In genomic region chr2:181600828-181601750, GRCm38 (mm10) we compare ENCODE assay signal across 8 mouse cellular contexts. TPM values are rescaled to one million over a fixed set of nuclear protein-coding genes. Genes with fewer than 3 reads are reported as not detected.
DNase-seq lines count a peak whose midpoint lies in the region; ATAC-seq lines count a peak whose summit lies in the region.

No protein-coding gene starts in this region.

- H3K4me1 ChIP-seq in heart, embryonic 14.5 days (ENCODE audit: control insufficient read depth in 2 of 2, insufficient read depth in 2 of 2, low read length in 2 of 2), result peaks cover 4 to 17% of the 10 kb centered on the region in 2 experiments
- H3K4me1 ChIP-seq in liver, embryonic 13.5 days (replicated peaks), result peaks cover 55% of the 10 kb centered on the region
- H3K4me1 ChIP-seq in stomach, embryonic 16.5 days (ENCODE audit: control insufficient read depth, insufficient read depth, low read length), result peaks cover 35% of the 10 kb centered on the region

- DNase-seq in CD4-positive helper T cell, adult 2 months (ENCODE audit: low read depth, low spot score), result peak; percentile 98
- DNase-seq in brain, embryonic 18.5 days (ENCODE audit: low read depth, low spot score), result peak; percentile 91
- peak; percentile 98 for DNase-seq in kidney, postnatal 14 days
- peak; percentile 94 for DNase-seq in liver, embryonic 13.5 days
- peak; percentile 96 for DNase-seq in neural tube, embryonic 10.5 days (ENCODE audit: extremely low spot score, low spot score)

- WGBS in heart, embryonic 14.5 days, result 2% methylated on average over 57 of the region's 57 CpGs
- WGBS in liver, embryonic 13.5 days (ENCODE audit: insufficient replicate concordance), result 2% methylated on average over 57 of the region's 57 CpGs
- WGBS in stomach, embryonic 16.5 days, result 1% methylated on average over 57 of the region's 57 CpGs

- H3K9ac ChIP-seq in heart, embryonic 14.5 days (ENCODE audit: low read length), result peak overlapping the region; percentile 94
- peak overlapping the region; percentile 92 for H3K9ac ChIP-seq in liver, embryonic 13.5 days
- peak overlapping the region; percentile 96 for H3K9ac ChIP-seq in stomach, embryonic 16.5 days (ENCODE audit: low read length)

- H3K9me3 ChIP-seq in heart, embryonic 14.5 days (ENCODE audit: control insufficient read depth, low read length), result no peaks in the 10 kb centered on the region
- H3K9me3 ChIP-seq in liver, embryonic 13.5 days (replicated peaks), result no peaks in the 10 kb centered on the region
- H3K9me3 ChIP-seq in stomach, embryonic 16.5 days (replicated peaks; ENCODE audit: control insufficient read depth, low read length), result no peaks in the 10 kb centered on the region

- H3K27me3 ChIP-seq in heart, embryonic 14.5 days (ENCODE audit: control insufficient read depth, insufficient read depth, low read length), result no peaks in the 10 kb centered on the region
- H3K27me3 ChIP-seq in liver, embryonic 13.5 days, result peaks cover 37% of the 10 kb centered on the region
- no peaks in the 10 kb centered on the region; the same call in 1 of the 2 replicates for H3K27me3 ChIP-seq in stomach, embryonic 16.5 days (ENCODE audit: control insufficient read depth, insufficient read depth, low read length)

- H3K4me3 ChIP-seq in heart, embryonic 14.5 days (ENCODE audit: control insufficient read depth in 1 of 2, insufficient read depth in 1 of 2, low read depth in 1 of 2, low read length in 2 of 2), result peak overlapping the region; percentile 85 to 96
- peak overlapping the region; percentile 97 for H3K4me3 ChIP-seq in liver, embryonic 13.5 days (replicated peaks)
- H3K4me3 ChIP-seq in stomach, embryonic 16.5 days (replicated peaks; ENCODE audit: low read length), result peak overlapping the region; percentile 98

- peak; percentile 99 for ATAC-seq in erythroid progenitor cell, adult 5-6 weeks (replicated peaks; ENCODE audit: low FRiP score, poor library complexity, severe bottlenecking)
- peak; percentile 87 for ATAC-seq in heart, embryonic 14.5 days (ENCODE audit: insufficient number of reproducible peaks, insufficient read depth, low FRiP score, low read depth)
- ATAC-seq in liver, embryonic 13.5 days (ENCODE audit: low read depth), result peak; percentile 95
- ATAC-seq in stomach, embryonic 16.5 days (ENCODE audit: insufficient read depth, low FRiP score), result peak; percentile 91

- H3K4me2 ChIP-seq in heart, embryonic 14.5 days (ENCODE audit: low read length), result peak overlapping the region; percentile 86
- peak overlapping the region; percentile 75 for H3K4me2 ChIP-seq in liver, embryonic 13.5 days
- H3K4me2 ChIP-seq in stomach, embryonic 16.5 days (ENCODE audit: low read depth, low read length), result peak overlapping the region; percentile 92

- H3K27ac ChIP-seq in heart, embryonic 14.5 days (replicated peaks in 1 of 2; ENCODE audit: control insufficient read depth in 1 of 2, insufficient read depth in 1 of 2, low read depth in 2 of 2, low read length in 2 of 2), result peak overlapping the region; percentile 80 to 86
- peak overlapping the region; percentile 87 for H3K27ac ChIP-seq in liver, embryonic 13.5 days
- peak overlapping the region; percentile 82 for H3K27ac ChIP-seq in stomach, embryonic 16.5 days (ENCODE audit: low read length)

- no peaks in the 10 kb centered on the region for H3K36me3 ChIP-seq in heart, embryonic 14.5 days (ENCODE audit: control insufficient read depth, insufficient read depth, low read length)
- H3K36me3 ChIP-seq in liver, embryonic 13.5 days, result no peaks in the 10 kb centered on the region
- no peaks in the 10 kb centered on the region for H3K36me3 ChIP-seq in stomach, embryonic 16.5 days (ENCODE audit: control insufficient read depth, insufficient read depth, low read length)

RNA-seq across cellular contexts. Expression of gene Samd10, which starts 2.1 kb away (rescaled TPM):
- 4.0 TPM in 1 of 2 replicates, not detected in the other for total RNA-seq in erythroid progenitor cell, adult 5-6 weeks (2015; ENCODE audit: low replicate concordance)
- total RNA-seq in erythroid progenitor cell, adult 5-6 weeks (2017; ENCODE audit: low replicate concordance), result 0.08 and 0.77 TPM in 2 replicates
- polyA plus RNA-seq in heart, embryonic 14.5 days (2014; fragmentation: Nextera tagmentation; extraction: Ambion mirVana), result 13.3 and 14.0 TPM in 2 replicates
- 2.2 and 2.4 TPM in 2 replicates for polyA plus RNA-seq in liver, embryonic 13.5 days (2015; fragmentation: Nextera tagmentation; extraction: Ambion mirVana)
- polyA plus RNA-seq in stomach, embryonic 16.5 days (2015; fragmentation: Nextera tagmentation; extraction: Ambion mirVana), result 25.7 and 26.7 TPM in 2 replicates

RNA-seq across cellular contexts. Expression of gene Zfp512b, which starts 8.5 kb away (rescaled TPM):
- total RNA-seq in erythroid progenitor cell, adult 5-6 weeks (2015; ENCODE audit: low replicate concordance), result 2.5 and 14.8 TPM in 2 replicates
- 0.39 and 4.2 TPM in 2 replicates for total RNA-seq in erythroid progenitor cell, adult 5-6 weeks (2017; ENCODE audit: low replicate concordance)
- polyA plus RNA-seq in heart, embryonic 14.5 days (2014; fragmentation: Nextera tagmentation; extraction: Ambion mirVana), result 29.3 and 32.0 TPM in 2 replicates
- 8.4 and 9.0 TPM in 2 replicates for polyA plus RNA-seq in liver, embryonic 13.5 days (2015; fragmentation: Nextera tagmentation; extraction: Ambion mirVana)
- 32.6 and 33.8 TPM in 2 replicates for polyA plus RNA-seq in stomach, embryonic 16.5 days (2015; fragmentation: Nextera tagmentation; extraction: Ambion mirVana)

RNA-seq across cellular contexts. Expression of gene Prpf6, which starts 9.4 kb away (rescaled TPM):
- 11.7 and 13.0 TPM in 2 replicates for total RNA-seq in erythroid progenitor cell, adult 5-6 weeks (2015; ENCODE audit: low replicate concordance)
- total RNA-seq in erythroid progenitor cell, adult 5-6 weeks (2017; ENCODE audit: low replicate concordance), result 28.1 and 33.1 TPM in 2 replicates
- polyA plus RNA-seq in heart, embryonic 14.5 days (2014; fragmentation: Nextera tagmentation; extraction: Ambion mirVana), result 41.1 and 43.0 TPM in 2 replicates
- polyA plus RNA-seq in liver, embryonic 13.5 days (2015; fragmentation: Nextera tagmentation; extraction: Ambion mirVana), result 33.6 and 37.3 TPM in 2 replicates
- 58.9 and 59.1 TPM in 2 replicates for polyA plus RNA-seq in stomach, embryonic 16.5 days (2015; fragmentation: Nextera tagmentation; extraction: Ambion mirVana)

RNA-seq across cellular contexts. Expression of gene Uckl1, which starts 16.4 kb away (rescaled TPM):
- 26.4 and 37.1 TPM in 2 replicates for total RNA-seq in erythroid progenitor cell, adult 5-6 weeks (2015; ENCODE audit: low replicate concordance)
- 15.2 and 30.2 TPM in 2 replicates for total RNA-seq in erythroid progenitor cell, adult 5-6 weeks (2017; ENCODE audit: low replicate concordance)
- polyA plus RNA-seq in heart, embryonic 14.5 days (2014; fragmentation: Nextera tagmentation; extraction: Ambion mirVana), result 72.1 and 72.2 TPM in 2 replicates
- 19.8 and 22.1 TPM in 2 replicates for polyA plus RNA-seq in liver, embryonic 13.5 days (2015; fragmentation: Nextera tagmentation; extraction: Ambion mirVana)
- polyA plus RNA-seq in stomach, embryonic 16.5 days (2015; fragmentation: Nextera tagmentation; extraction: Ambion mirVana), result 70.9 and 83.3 TPM in 2 replicates

RNA-seq across cellular contexts. Expression of gene Gm29797, which starts 55.7 kb away (rescaled TPM):
- not detected in 2 replicates for total RNA-seq in erythroid progenitor cell, adult 5-6 weeks (2015; ENCODE audit: low replicate concordance)
- not detected in 2 replicates for total RNA-seq in erythroid progenitor cell, adult 5-6 weeks (2017; ENCODE audit: low replicate concordance)
- not detected in 2 replicates for polyA plus RNA-seq in heart, embryonic 14.5 days (2014; fragmentation: Nextera tagmentation; extraction: Ambion mirVana)
- not detected in 2 replicates for polyA plus RNA-seq in liver, embryonic 13.5 days (2015; fragmentation: Nextera tagmentation; extraction: Ambion mirVana)
- 0.31 TPM in 1 of 2 replicates, not detected in the other for polyA plus RNA-seq in stomach, embryonic 16.5 days (2015; fragmentation: Nextera tagmentation; extraction: Ambion mirVana)

Comparison
In these comparisons a context has a peak if more than half of its experiments do, and no peak if none do; other contexts are left out.
1. Peak in every context shown above with its lines: DNase-seq, ATAC-seq, H3K4me3 ChIP-seq and H3K27ac ChIP-seq.